Mouse (Mus musculus) heart, adult 8-10 months (tissue): ENCODE data around the gene Amigo3. TPM values are rescaled to one million over a fixed set of nuclear protein-coding genes. Genes with fewer than 3 reads are reported as not detected.
"Not testable (repeated sequence)": the region's sequence is repeated elsewhere in the genome, so short reads cannot be mapped to it uniquely, and the experiment has no call there.

ENCODE experiments used
- DNase-seq: peaks from one replicate; pipeline ENCODE4 v3.0.0; 2022; ENCODE audit warnings: low spot score
- total RNA-seq, 4 experiments: library from RNA; stranded (reverse); gene quantifications; 2 replicates each; pipeline ENCODE4 v1.2.4; 2022

Amigo3 gene
- total RNA-seq = 1 to 10 TPM; 1.3 to 3.1 (median 1.6) TPM

GRCm38 (mm10) chr9:108052885-108053664 is at the start of gene Amigo3:
Gene Amigo3 (plus strand): TSS chr9:108053159.
- DNase-seq = peak; percentile 98

- DNase-seq = no peak
These were observed 49.4 kb upstream of the Amigo3 start for GRCm38 (mm10) chr9:108003531-108003890.

- DNase-seq = no peak
These were observed 44.9 kb upstream of the Amigo3 start for GRCm38 (mm10) chr9:108008041-108008440.

GRCm38 (mm10) chr9:108010385-108010784 is 42.6 kb upstream of the Amigo3 start:
- DNase-seq = no peak

GRCm38 (mm10) chr9:108013577-108013976 is 39.4 kb upstream of the Amigo3 start:
- DNase-seq = not testable (repeated sequence)

DNA sequence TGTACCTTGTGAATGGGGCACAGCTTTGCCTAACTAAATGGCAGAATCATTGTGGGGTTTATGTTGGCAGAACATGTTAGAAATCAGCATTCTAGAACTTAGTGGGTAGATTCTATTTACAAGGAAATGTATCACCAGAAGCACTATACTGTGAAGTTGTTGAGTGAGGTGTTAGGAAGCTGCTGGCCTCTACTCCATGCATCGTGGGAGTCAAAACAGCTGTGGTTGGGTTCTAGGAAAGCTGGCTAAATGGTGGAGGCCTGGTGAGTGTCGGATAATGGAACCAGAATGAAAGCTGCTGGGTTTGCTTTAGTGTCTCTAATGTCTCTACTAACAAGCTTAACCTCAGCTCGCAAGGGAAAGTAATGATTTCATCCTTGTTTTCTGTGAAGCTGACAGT is 35.8 kb upstream of the Amigo3 start:
- no peak for DNase-seq

DNA sequence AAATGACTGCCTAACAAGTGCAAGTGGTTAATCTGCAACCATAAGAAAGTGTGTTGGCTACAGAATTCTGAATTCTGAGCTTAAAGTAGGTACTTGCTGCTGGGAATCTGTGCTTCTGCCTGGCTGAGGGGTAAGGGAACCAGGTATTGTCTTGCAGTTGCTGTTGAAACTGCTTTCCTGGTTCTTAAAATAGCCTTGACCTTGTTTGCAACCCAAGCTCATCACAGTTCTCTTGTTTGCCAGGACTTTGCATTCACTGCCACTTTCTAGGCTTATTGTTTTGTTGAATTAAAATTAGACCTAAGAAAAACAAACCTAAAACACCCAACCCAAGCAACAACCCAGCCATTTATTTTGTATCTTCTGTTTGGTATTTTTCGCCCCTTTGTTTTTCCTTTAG is 32.2 kb upstream of the Amigo3 start:
- DNase-seq = no peak

GRCm38 (mm10) chr9:108023216-108023615 is 29.7 kb upstream of the Amigo3 start:
- DNase-seq = no peak

DNA sequence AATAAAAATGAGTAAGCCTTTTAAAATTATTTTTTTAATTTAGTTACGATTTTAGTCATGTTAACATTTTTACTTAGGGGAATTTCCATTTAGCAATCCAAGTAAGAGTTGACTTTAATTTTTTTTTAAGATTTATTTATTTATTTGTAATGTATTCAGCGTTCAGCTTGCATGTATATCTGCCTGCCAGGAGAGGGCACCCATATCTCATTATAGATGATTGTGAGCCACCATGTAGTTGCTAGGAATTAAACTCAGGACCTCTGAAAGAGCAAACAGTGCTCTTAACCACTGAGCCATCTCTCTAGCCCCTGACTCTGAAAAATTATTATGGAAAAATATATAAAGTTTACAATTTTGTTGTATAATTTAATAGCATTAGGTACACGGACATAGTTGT is 26.4 kb upstream of the Amigo3 start:
- no peak for DNase-seq

- no peak for DNase-seq
These were observed 25.1 kb upstream of the Amigo3 start for GRCm38 (mm10) chr9:108027867-108028266.

DNA sequence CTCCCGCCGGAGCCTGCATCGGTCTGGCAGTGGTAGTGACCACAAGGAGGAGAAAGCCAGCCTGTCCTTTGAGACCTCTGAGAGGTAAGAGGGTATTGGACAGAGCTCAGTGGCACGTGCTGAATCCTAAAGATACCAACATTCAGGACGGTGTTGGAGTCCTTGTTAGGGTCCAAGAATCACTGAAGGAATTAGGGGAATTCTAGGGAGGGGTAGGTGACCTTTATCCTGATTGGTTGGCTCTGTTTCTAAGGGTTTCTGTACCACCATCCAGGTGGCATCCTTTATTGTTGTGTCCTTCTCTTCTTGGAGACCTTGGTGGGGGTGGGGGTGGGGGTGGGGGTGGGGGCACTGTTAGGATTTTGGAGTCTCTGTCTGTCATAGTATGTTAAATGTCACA is 20.8 kb upstream of the Amigo3 start:
- no peak for DNase-seq

DNA sequence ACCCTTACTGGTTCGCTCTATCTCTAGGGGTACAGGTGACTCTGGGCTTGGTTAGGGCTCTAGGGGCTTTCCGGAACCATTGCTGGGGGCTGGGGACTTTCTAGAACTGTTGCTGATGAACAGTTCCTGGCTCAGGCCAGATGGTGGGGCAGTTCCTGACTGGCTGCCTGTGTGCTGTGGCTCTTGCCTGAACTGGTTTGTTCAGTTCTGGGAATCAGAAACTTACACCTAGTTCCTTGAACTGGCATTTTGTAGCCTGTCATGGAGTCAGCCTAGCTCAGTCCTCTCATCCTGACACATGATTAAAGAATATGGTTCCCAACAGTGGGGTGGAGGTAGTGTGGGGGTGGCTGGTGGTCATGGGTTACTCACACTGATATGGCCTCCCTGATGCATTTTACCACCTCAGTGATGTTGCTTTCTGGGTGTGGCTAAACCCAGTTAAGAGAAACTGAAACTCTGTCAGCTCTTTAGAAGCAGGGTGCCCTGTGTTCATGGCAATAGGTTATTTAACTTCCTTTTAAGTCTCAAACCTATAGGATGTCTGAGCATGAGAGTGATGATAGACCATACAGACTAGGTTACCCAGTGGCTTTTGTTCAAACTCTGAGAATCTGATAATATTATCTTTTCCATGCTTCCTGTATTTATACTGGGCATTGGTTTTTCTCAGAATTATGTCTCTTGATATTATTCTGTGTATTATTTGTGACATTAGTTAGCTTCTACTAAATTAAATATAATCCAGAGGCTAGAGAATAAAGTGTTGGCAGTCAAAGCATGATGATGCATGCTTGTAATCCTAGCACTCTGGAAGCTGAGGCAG is 17.4 kb upstream of the Amigo3 start:
- no peak for DNase-seq

GRCm38 (mm10) chr9:108044751-108045492 is 8.0 kb upstream of the Amigo3 start:
- DNase-seq = no peak

DNA sequence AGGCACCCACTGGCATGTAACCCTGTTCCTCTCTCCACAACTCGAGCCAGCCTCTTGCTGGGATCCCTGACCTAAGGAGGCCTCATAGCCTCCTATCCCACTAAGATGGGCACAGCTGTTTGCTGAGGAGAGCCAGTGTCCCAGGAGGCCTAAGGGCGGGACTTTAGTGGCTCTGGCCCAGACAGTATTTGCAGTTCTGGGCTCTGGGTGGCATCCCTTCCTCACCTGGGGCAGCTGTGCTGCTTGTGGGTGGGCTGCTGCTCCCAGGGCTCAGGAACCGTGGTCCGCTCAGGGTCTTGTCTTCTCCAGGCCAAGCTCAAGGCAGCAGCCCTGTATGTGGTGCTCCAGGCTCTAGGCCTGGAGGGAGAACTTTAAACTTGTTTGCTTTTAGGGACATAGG is 6.4 kb upstream of the Amigo3 start:
- DNase-seq = no peak

GRCm38 (mm10) chr9:108047601-108048565 is 5.1 kb upstream of the Amigo3 start:
- no peak for DNase-seq

GRCm38 (mm10) chr9:108048566-108048955 is 4.4 kb upstream of the Amigo3 start:
- DNase-seq = no peak

- peak; percentile 97 for DNase-seq
These were observed 3.9 kb upstream of the Amigo3 start, which contains the start of gene Gmppb for GRCm38 (mm10) chr9:108049016-108049455. Gene Gmppb (plus strand): TSS chr9:108049242.

DNA sequence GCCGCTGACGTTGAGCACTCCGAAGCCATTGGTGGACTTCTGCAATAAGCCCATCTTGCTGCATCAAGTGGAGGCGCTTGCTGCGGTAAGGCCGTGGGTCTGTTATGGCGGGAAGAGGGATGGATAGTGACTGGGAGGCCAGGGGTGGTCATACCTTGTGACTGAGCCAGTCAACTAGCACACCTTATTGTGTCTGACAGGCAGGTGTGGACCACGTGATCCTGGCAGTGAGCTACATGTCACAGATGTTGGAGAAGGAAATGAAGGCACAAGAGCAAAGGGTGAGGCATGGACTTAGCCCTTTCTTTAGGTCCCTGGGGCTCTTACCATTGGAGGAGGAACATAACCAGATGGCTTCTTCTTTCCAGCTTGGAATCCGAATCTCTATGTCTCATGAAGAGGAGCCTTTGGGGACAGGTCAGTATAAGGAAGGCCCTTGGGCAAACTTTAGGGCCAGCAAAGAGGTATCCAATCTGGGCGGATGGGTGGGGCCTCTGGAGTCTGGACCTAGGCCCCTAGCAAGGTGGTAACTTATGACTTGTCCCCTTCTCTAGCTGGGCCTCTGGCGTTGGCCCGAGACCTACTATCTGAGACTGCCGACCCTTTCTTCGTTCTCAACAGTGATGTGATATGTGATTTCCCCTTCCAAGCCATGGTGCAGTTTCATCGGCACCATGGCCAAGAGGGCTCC is 3.3 kb upstream of the Amigo3 start:
- no peak for DNase-seq

DNA sequence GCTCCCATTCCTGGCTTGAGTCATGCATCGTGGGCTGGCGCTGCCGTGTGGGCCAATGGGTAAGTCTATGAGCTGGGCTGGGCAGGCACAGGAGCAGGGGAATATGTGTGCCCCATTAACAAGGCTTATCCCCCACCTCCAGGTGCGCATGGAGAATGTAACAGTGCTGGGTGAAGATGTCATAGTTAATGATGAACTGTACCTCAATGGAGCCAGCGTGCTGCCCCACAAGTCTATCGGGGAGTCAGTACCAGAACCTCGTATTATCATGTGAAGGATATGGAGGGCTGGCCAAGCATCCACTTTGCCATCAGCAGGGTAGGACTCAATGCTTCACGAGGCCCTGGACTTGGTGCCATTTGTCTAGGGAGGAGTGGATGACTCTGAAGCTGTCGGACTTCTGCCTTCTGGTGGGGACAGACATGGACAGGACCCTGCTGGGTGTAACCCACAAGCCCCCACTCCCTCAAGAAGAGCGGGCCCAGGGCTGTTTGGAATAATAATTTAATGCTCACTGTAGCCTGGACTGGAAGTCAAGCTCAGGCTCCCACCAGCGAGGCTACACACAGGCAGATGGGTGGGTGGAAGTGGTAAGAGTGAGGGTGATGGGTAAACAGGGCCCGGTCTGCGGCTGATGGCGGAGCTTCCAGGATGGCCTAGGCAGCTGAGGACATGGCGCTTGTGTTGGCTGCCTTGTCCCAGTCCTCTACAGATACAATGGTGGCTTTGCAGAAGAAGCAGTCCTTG is 1.6 kb upstream of the Amigo3 start:
- DNase-seq = no peak

GRCm38 (mm10) chr9:108051931-108052220 is 1.1 kb upstream of the Amigo3 start:
- DNase-seq = no peak
